Mouse (Mus musculus) NIH3T3 (cell line): ENCODE data around the gene Pstpip1.

Experiments used
- DNase-seq: peaks from one replicate; pipeline ENCODE4 v3.0.0-alpha.2; 2012; ENCODE audit warnings: low read depth

The Pstpip1 gene

GRCm38 (mm10) chr9:56151745-56152481 is 62.2 kb downstream of the Pstpip1 start:
- DNase-seq = peak; percentile 70

DNA sequence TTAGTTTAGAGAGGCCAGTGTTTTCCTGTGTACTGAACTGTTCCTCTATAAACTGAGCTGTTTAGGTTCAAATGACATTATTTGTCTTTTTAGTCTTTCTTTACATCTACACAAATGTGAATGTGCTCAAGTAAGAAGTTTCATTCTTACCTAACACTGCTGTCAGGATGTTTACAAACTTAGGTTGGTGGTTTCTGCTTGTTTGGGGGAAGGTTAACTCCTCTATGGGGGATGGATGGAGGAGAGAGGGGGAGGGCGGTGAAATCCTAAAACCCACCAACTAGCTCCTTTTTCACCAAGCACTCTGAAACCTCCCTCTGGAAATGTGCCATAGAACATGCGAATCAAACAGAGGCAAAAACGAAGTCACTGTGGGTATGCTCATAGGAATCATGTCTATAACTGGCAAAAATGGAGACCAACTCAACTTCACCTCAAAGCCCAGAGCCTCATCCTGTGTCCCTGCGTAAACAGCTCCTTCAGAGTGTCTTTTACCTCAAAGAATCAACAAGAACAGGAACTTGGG is 62.8 kb downstream of the Pstpip1 start:
- peak; percentile 29 for DNase-seq

- DNase-seq = no peak
Observed at GRCm38 (mm10) chr9:56154572-56154971, 64.8 kb downstream of the Pstpip1 start.

DNA sequence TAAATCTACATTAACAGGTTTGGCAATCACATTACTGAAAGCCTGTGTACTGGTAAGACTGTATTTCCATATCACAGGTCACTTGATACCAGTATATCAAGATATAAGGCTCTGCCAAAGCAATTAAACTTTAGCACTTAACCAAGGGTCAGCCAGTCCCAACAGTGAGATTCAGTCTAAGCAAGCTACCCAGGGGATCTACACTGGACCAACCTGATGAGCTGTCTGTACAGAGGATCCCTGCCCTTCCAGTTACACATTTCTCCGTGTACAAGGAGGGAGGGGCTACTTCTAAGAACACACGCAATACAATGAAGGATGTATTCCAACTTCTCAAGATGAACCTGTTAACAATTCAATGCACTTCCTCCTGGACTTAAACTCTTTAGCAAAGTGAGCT is 68.3 kb downstream of the Pstpip1 start:
- DNase-seq = no peak

- no peak for DNase-seq
Observed at GRCm38 (mm10) chr9:56159456-56159855, 69.7 kb downstream of the Pstpip1 start.

GRCm38 (mm10) chr9:56160341-56161141 is 70.8 kb downstream of the Pstpip1 start:
- peak; percentile 90 for DNase-seq

- DNase-seq = no peak
Observed at GRCm38 (mm10) chr9:56165377-56165776, 75.6 kb downstream of the Pstpip1 start, which contains the start of gene Tspan3. Gene Tspan3, minus strand, starts transcription at chr9:56165477.

- DNase-seq = peak; percentile 68
Observed at GRCm38 (mm10) chr9:56166161-56166560, 76.4 kb downstream of the Pstpip1 start.

GRCm38 (mm10) chr9:56167690-56168089 is 77.9 kb downstream of the Pstpip1 start:
- no peak for DNase-seq

DNA sequence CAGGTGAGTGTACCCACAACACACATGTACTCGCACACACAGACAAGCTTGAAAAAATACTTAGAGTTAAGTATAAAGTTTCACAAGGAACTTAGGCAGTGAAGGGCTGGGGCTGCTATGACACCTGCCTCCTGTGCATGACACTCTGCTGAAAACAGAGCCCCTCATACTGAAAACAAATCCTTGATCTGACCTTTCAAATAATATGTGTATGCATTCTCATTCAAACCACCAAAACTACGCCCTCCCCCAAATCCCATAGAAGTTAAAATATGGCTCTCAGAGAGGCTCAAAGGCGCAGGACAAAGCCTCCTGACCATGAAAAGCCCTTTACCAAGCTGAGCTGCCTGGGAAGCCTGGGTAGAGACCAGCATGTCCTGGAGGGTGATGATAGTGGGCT is 85.6 kb downstream of the Pstpip1 start:
- no peak for DNase-seq

DNA sequence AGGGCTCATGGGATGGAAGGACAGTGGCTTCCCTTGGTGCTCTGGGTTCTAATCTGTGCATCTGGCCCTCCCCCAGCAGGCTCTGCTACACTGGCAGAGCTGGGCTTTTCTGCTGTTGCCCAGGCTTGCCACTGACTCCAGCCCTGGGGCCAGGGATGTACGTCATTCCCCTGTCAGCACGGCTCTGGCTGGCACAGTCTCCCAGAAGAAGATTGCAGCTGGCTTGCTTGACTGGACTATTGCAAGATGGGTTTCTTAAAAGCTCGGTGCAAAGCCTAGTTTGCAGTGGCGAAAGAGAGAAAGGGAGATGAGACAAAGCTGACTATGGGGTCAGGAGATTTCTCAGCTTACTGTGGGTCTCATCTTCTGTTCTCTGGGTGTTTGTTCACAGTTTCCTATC is 87.6 kb downstream of the Pstpip1 start:
- peak; percentile 74 for DNase-seq
